Mouse (Mus musculus): Measurements from ENCODE around the gene Olfr1427.
"Not testable (repeated sequence)": the region's sequence is repeated elsewhere in the genome, so short reads cannot be mapped to it uniquely, and the experiment has no call there.

The Olfr1427 gene

DNA sequence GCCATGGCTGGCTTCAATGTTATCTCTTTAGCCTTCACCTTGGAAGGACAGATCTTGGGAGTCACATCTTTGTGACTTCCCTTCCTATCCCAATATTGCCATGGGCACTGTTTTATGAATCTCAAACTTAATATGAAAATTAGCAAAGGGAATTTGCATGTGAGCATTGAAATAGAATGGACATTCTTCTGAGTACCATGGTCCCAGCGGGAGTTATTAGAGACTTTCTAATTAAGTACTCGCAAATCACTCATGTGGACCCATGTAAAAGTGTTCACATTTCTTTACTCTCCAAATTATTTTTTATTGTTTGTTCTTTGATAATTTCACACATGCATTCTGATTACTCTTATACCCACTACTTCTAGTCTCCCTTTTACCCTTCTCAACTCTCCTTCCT lies at the start of gene Olfr1427:
Gene Olfr1427 (minus strand): TSS at position 101 of the 400 bp plus-strand sequence.
- no peak for DNase-seq

DNA sequence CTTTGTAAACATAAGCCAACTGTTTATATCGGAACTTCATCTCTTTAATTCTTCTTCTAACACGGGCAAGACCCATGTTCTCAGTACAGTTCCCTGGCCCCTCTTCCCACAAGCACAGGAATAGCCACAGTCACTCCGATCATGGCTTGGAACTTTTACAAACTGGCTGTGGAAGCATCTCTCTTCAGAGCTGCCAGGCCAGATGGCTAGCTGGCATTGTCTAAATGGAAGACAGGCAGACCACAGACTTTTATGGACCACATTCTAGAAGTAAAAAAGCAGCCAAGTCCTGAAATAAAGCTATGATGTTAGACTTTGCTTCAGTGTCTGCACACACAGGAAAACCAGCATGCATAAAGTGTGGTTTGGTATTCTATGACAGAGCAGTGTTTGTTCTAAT lies 42.3 kb upstream of the Olfr1427 start:
- no peak for DNase-seq

- no peak for DNase-seq
Measured at GRCm38 (mm10) chr19:12143356-12143755, 40.2 kb upstream of the Olfr1427 start.

GRCm38 (mm10) chr19:12134289-12134688 lies 31.2 kb upstream of the Olfr1427 start:
- DNase-seq: peak in 1 of 2 experiments; percentile 21

DNA sequence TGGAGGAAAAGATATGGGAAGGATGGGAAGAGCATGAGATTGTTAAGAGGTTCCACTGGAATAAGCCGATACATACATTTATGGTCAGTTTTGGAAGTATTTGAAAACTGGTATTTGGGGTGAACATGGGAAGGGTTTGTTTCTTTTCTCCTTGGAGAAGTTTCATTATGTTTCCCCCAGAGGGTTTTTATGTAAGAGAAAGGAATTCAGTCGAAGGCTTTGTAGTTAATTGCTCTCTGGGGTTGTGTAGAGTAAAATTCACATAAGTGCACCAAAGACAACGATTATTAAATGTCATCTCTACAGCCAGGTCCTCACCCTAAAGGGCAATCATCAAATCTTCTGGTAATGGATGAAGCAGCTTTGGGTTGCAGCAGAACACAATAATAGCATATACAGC lies 20.0 kb upstream of the Olfr1427 start, which contains the start of gene Olfr76:
Gene Olfr76 (minus strand): TSS at position 101 of the 400 bp plus-strand sequence.
- no peak for DNase-seq

DNA sequence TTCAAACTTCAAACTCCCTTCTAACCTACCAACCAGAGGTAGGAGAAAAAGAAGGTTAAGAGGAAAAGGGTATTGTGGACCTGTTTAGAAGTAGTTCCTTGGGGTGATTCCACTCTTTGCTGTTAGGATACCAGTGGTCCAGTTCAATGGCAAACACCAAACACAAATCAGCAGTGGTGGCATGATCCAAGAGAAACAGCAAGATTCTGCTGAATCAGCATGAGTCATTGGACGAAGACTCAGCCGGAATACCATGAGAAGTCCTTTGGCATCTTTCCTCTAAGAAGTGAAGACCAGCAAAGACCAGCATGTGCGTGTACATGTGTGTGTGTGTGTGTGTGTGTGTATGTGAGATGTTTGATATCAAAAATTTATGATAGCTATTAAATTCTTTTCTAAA lies 13.3 kb upstream of the Olfr1427 start:
- DNase-seq: no peak

DNA sequence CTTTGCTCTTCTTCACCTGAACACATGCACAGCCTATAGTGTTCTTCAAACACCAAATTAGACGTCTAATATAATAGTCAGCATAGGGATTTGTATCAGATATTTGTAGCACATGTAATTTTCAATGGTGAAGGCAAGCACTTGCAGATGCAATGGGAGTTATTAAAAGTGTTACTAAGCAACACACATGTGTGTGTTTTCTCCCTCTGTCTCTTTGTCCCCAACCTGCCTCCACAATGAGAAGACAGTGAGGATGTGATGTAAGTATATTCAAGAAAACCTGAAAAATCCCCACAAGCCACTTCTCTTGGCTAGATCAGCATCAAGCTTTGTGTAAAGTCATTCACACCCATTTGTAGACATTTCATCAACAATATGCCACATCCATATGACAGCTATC lies 12.7 kb upstream of the Olfr1427 start, which contains the start of gene Olfr1428:
Gene Olfr1428 (minus strand): TSS at position 101 of the 400 bp plus-strand sequence.
- no peak for DNase-seq

DNA sequence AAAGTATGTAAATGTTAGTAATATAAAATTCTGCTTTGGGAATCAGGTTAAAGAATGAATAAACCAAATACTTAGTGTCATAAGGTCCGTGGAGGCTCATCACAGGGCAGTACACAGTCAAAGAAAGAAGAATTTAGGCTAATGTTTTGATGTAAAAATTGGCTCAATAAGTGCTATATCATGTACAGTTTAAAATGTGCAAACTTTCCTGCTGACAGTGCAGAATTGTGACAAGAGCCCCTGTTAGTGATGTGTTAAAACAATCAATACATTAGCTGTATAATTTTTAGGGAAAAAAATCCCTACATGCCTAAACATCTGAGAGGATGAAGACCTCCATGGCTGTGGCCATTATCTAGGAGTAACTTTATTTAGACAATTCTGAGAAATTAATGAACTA lies 10.7 kb upstream of the Olfr1427 start:
- no peak for DNase-seq

DNA sequence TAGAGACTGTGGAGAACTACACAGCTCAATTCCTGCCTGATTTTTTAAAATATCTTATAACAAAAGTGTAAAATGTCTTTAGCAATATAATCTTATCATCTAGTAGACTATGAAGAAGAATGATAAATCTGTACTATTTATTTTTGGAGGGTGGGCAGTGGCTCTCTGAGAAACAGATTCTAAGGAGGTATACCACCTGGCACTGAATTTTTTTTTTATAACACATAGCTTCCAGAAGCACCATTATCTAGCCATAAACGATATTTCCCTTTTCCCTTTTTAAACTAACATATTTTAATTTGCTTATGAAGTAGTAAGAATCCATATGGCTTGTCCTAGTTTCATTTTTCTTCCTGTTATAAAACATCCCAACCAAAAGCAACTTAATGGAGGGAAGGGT lies 1.4 kb upstream of the Olfr1427 start:
- no peak for DNase-seq

DNA sequence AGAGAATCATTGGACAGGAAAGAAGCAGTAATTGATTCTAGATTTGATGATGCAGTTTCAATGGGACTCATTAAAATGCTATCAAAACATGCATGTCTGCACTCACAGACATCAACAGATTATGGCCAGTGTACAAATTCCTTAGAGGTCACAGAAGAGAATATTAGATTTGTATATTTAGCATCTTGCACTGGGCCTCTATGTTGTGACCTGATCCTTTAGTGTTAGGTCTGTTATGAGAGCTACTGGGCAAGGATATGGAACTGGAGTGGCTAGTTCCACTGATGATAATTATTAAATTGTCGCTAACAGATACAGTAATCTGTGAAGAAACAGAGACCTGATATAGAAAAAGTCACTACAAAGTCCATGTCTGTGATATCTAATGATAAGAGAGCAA lies 11.2 kb downstream of the Olfr1427 start, which contains the start of gene Olfr1426:
Gene Olfr1426 (minus strand): TSS at position 101 of the 400 bp plus-strand sequence.
- DNase-seq: no peak

DNA sequence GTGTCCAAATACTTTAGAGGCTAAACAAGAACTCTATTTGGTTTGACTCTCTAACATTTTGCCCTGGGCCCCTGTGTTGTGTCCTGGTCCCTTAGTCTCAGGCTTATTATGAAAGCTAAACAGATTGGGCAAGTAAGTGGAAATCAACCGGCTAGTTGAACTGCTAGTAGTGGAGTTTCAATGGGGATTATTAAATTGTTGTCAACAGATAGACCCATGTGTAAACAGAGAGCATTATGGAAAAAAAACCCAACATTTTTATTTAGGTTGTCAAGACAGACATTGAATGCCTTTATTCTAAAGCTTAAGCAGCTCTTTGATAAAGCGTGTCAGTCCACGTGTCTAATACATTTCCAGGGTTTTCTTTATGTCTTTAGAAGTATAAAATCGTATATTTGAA lies 25.5 kb downstream of the Olfr1427 start, which contains the start of gene Olfr1425:
Gene Olfr1425 (minus strand): TSS at position 101 of the 400 bp plus-strand sequence.
- DNase-seq: not testable (repeated sequence)

- DNase-seq: not testable (repeated sequence)
Measured at GRCm38 (mm10) chr19:12069546-12069945, 33.6 kb downstream of the Olfr1427 start.

DNA sequence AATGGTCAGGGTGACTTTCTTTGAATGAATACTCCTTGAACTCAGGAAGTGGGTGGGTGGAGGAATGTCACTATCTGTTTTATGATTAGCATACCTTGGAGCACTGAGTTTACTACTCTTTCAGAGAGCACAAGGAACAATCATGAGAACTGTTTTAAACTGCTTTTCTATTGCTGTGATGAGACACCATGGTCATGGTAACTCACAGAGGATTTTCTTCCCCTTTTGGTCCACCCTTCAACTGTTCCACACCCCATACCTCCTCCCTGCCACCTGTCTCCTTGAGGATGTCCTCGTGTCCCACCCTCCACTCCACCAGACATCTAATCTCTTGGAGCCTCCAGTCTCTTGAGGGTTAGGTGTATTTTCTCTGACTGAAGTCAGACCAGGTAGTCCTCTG lies 35.3 kb downstream of the Olfr1427 start:
- DNase-seq: not testable (repeated sequence)

- not testable (repeated sequence) for DNase-seq
Measured at GRCm38 (mm10) chr19:12062582-12062981, 40.6 kb downstream of the Olfr1427 start, which contains the start of gene Olfr1424. Gene Olfr1424 (minus strand): TSS chr19:12062682.
